Mouse (Mus musculus): ENCODE measurements around the gene Gm3417.
"Not testable (repeated sequence)": the region's sequence is repeated elsewhere in the genome, so short reads cannot be mapped to it uniquely, and the experiment has no call there.

Gene Gm3417

GRCm38 (mm10) chr17:14978362-14979038 lies at the start of gene Gm3417, which contains the start of gene 9030025P20Rik:
Gene Gm3417 (minus strand): TSS chr17:14978790.
Gene 9030025P20Rik (plus strand): TSS chr17:14978468.
- not testable (repeated sequence) for DNase-seq (ENCODE audit: low read depth, low spot score)

GRCm38 (mm10) chr17:15025513-15025912 lies 46.9 kb upstream of the Gm3417 start:
- DNase-seq (ENCODE audit: low read depth, low spot score): not testable (repeated sequence)

- DNase-seq (ENCODE audit: low read depth, low spot score): not testable (repeated sequence)
Observed at GRCm38 (mm10) chr17:15024502-15025193, 46.1 kb upstream of the Gm3417 start.

GRCm38 (mm10) chr17:15023878-15024492 lies 45.4 kb upstream of the Gm3417 start:
- DNase-seq (ENCODE audit: low read depth, low spot score): not testable (repeated sequence)

GRCm38 (mm10) chr17:15021503-15022220 lies 43.1 kb upstream of the Gm3417 start:
- not testable (repeated sequence) for DNase-seq (ENCODE audit: low read depth, low spot score)

- DNase-seq (ENCODE audit: low read depth, low spot score): not testable (repeated sequence)
Observed at GRCm38 (mm10) chr17:15009706-15010413, 31.3 kb upstream of the Gm3417 start, which contains the start of gene Gm3435. Gene Gm3435 (plus strand): TSS chr17:15010176.

GRCm38 (mm10) chr17:15009088-15009487 lies 30.5 kb upstream of the Gm3417 start:
- DNase-seq (ENCODE audit: low read depth, low spot score): not testable (repeated sequence)

GRCm38 (mm10) chr17:15000047-15000446 lies 21.5 kb upstream of the Gm3417 start:
- DNase-seq (ENCODE audit: low read depth, low spot score): not testable (repeated sequence)

GRCm38 (mm10) chr17:14994140-14994539 lies 15.6 kb upstream of the Gm3417 start:
- DNase-seq (ENCODE audit: low read depth, low spot score): not testable (repeated sequence)

GRCm38 (mm10) chr17:14993139-14993832 lies 14.7 kb upstream of the Gm3417 start:
- not testable (repeated sequence) for DNase-seq (ENCODE audit: low read depth, low spot score)

- not testable (repeated sequence) for DNase-seq (ENCODE audit: low read depth, low spot score)
Observed at GRCm38 (mm10) chr17:14992522-14993138, 14.0 kb upstream of the Gm3417 start.

- DNase-seq (ENCODE audit: low read depth, low spot score): not testable (repeated sequence)
Observed at GRCm38 (mm10) chr17:14990116-14990702, 11.6 kb upstream of the Gm3417 start.

GRCm38 (mm10) chr17:14977718-14978361 lies 750 bp downstream of the Gm3417 start:
- DNase-seq (ENCODE audit: low read depth, low spot score): not testable (repeated sequence)

- DNase-seq (ENCODE audit: low read depth, low spot score): not testable (repeated sequence)
Observed at GRCm38 (mm10) chr17:14968373-14968913, 10.1 kb downstream of the Gm3417 start.

- not testable (repeated sequence) for DNase-seq (ENCODE audit: low read depth, low spot score)
Observed at GRCm38 (mm10) chr17:14961557-14962154, 16.9 kb downstream of the Gm3417 start.

- DNase-seq (ENCODE audit: low read depth, low spot score): not testable (repeated sequence)
Observed at GRCm38 (mm10) chr17:14960951-14961556, 17.5 kb downstream of the Gm3417 start, which contains the start of gene Phf10. Gene Phf10 (minus strand): TSS chr17:14961273.

GRCm38 (mm10) chr17:14960520-14960919 lies 18.1 kb downstream of the Gm3417 start:
- no peak for DNase-seq (ENCODE audit: low read depth, low spot score)

GRCm38 (mm10) chr17:14959979-14960378 lies 18.6 kb downstream of the Gm3417 start:
- DNase-seq (ENCODE audit: low read depth, low spot score): no peak

Data from brain, embryonic 18.5 days (tissue).